ENCODE assay signal across 21 mouse cellular contexts in the genomic region with DNA sequence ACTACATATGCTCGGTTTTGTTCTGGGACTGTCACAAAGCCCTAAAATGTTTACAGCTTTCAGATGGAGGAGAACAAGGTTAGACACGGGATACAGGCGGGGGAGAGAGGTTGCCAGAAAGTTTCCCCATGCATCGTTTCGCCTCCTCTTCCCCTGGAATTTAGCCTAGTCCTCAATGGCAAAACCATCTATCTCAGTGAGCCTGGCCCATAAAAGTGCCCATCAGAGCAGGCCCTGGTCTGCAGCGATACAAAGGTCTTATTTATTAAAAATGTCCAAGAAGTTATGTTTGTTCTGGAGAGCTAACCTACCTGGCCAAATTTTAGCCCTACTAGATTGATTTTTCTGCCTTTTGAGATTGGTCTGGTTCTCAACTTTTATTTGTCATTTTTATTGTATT.
DNase-seq lines count a peak whose midpoint lies in the region; ATAC-seq and TF ChIP-seq lines count a peak whose summit lies in the region.
"Had no signal": no experiment of that assay in that cellular context is flagged by ENCODE, and none has a peak within 500 bp of the region (broad histone marks: within the 10 kb centered on the region; RNA-seq: fewer than 3 reads in every experiment).

No protein-coding gene starts in this region.

- TF ChIP-seq POLR2A in kidney, adult 2 months (IDR thresholded peaks at IDR 0.05; ENCODE audit: low read depth, low read length): no peak

- WGBS in kidney, embryonic 14.5 days: 31% methylated on average over 6 of the region's 6 CpGs
- 38% methylated on average over 6 of the region's 6 CpGs for WGBS in kidney, embryonic 15.5 days
- WGBS in kidney, postnatal 0 days: 30% methylated on average over 6 of the region's 6 CpGs
- WGBS in kidney, adult 2 months: 47% methylated on average over 6 of the region's 6 CpGs

- H3K4me2 ChIP-seq in kidney, embryonic 14.5 days (replicated peaks; ENCODE audit: low read depth, low read length): no peak overlapping the region
- H3K4me2 ChIP-seq in kidney, embryonic 15.5 days: no peak overlapping the region
- H3K4me2 ChIP-seq in kidney, postnatal 0 days (ENCODE audit: low read length): no peak overlapping the region

- no peak for TF ChIP-seq CTCF in kidney, postnatal 0 days (IDR thresholded peaks at IDR 0.05; ENCODE audit: low read depth)
- no peak for TF ChIP-seq CTCF in kidney, adult 2 months (conservative IDR thresholded peaks at IDR 0.05; ENCODE audit: insufficient read depth, insufficient read length, low read depth, low read length)

- no peaks in the 10 kb centered on the region for H3K4me1 ChIP-seq in kidney, embryonic 14.5 days (ENCODE audit: control insufficient read depth, insufficient read depth, low read length)
- H3K4me1 ChIP-seq in kidney, embryonic 15.5 days: no peaks in the 10 kb centered on the region
- H3K4me1 ChIP-seq in kidney, postnatal 0 days (replicated peaks; ENCODE audit: insufficient read depth, low read length): no peaks in the 10 kb centered on the region
- H3K4me1 ChIP-seq in kidney, adult 2 months (ENCODE audit: control insufficient read depth, insufficient read depth, low read length): peaks cover 2% of the 10 kb centered on the region; the same call in 1 of the 2 replicates

- no peaks in the 10 kb centered on the region for H3K9me3 ChIP-seq in kidney, embryonic 14.5 days (ENCODE audit: control insufficient read depth, low read length)
- no peaks in the 10 kb centered on the region for H3K9me3 ChIP-seq in kidney, embryonic 15.5 days (replicated peaks)
- no peaks in the 10 kb centered on the region for H3K9me3 ChIP-seq in kidney, postnatal 0 days (replicated peaks; ENCODE audit: low read length)

- no peak for DNase-seq in kidney, adult 8-10 months
- no peak for DNase-seq in kidney, adult 18-20 months
- peak; percentile 67 for DNase-seq in kidney, postnatal 0 days (ENCODE audit: low spot score)
- DNase-seq in kidney, adult 2 months: no peak
- DNase-seq: adrenal gland, adult 2 months; adrenal gland, adult 8-10 months; adrenal gland, postnatal 10 days; adrenal gland, postnatal 14 days; adrenal gland, postnatal 25 days; adrenal gland, postnatal 36 days; B cell, adult 2 months; cerebellum, adult 11 months; cerebellum, adult 11-12 months; cerebellum, adult 18-20 months had no signal

- H3K27me3 ChIP-seq in kidney, embryonic 14.5 days (ENCODE audit: control insufficient read depth, insufficient read depth, low read length): no peaks in the 10 kb centered on the region
- H3K27me3 ChIP-seq in kidney, embryonic 15.5 days: no peaks in the 10 kb centered on the region
- no peaks in the 10 kb centered on the region for H3K27me3 ChIP-seq in kidney, postnatal 0 days (ENCODE audit: insufficient read depth, low read length)
- H3K27me3 ChIP-seq in kidney, adult 2 months (replicated peaks; ENCODE audit: control insufficient read depth, insufficient read depth, low read length): no peaks in the 10 kb centered on the region
- H3K27me3 ChIP-seq: CH12.LX had no signal

- ATAC-seq in kidney, embryonic 14.5 days (ENCODE audit: low FRiP score, low TSS enrichment): peak; percentile 76; the same call in 1 of the 2 replicates
- ATAC-seq in kidney, embryonic 15.5 days (replicated peaks; ENCODE audit: low FRiP score): 0 out of 2 replicates have a peak, but pooled peaks have one; percentile 49
- ATAC-seq in kidney, postnatal 0 days (replicated peaks; ENCODE audit: low FRiP score, low read depth): no peak
- ATAC-seq: activated CD4-positive, CD25-positive, alpha-beta regulatory T cell, adult 4 months; CD4-positive, CD25-positive, alpha-beta regulatory T cell, adult 4 months; Patski had no signal

- no peaks in the 10 kb centered on the region for H3K36me3 ChIP-seq in kidney, embryonic 14.5 days (ENCODE audit: control insufficient read depth, insufficient read depth, low read length)
- no peaks in the 10 kb centered on the region for H3K36me3 ChIP-seq in kidney, embryonic 15.5 days
- no peaks in the 10 kb centered on the region for H3K36me3 ChIP-seq in kidney, postnatal 0 days (ENCODE audit: insufficient read depth, low read length)
- no peaks in the 10 kb centered on the region for H3K36me3 ChIP-seq in kidney, adult 2 months (ENCODE audit: control insufficient read depth, insufficient read depth, low read length)
- H3K36me3 ChIP-seq: G1E had no signal

- H3K27ac ChIP-seq in kidney, embryonic 14.5 days (ENCODE audit: low read depth, low read length): no peak overlapping the region
- H3K27ac ChIP-seq in kidney, embryonic 15.5 days: no peak overlapping the region
- no peak overlapping the region for H3K27ac ChIP-seq in kidney, postnatal 0 days
- H3K27ac ChIP-seq in kidney, adult 2 months (ENCODE audit: insufficient read depth, low read depth, low read length): no peak overlapping the region

- H3K9ac ChIP-seq in kidney, embryonic 14.5 days (ENCODE audit: low read depth, low read length): no peak overlapping the region
- H3K9ac ChIP-seq in kidney, embryonic 15.5 days: no peak overlapping the region
- no peak overlapping the region for H3K9ac ChIP-seq in kidney, postnatal 0 days (ENCODE audit: low read depth, low read length)

- H3K4me3 ChIP-seq in kidney, embryonic 14.5 days (ENCODE audit: low read length): no peak overlapping the region
- H3K4me3 ChIP-seq in kidney, embryonic 15.5 days (replicated peaks): no peak overlapping the region
- H3K4me3 ChIP-seq in kidney, postnatal 0 days (replicated peaks; ENCODE audit: low read depth, low read length): no peak overlapping the region
- no peak overlapping the region for H3K4me3 ChIP-seq in kidney, adult 2 months (ENCODE audit: insufficient read depth, low read depth, low read length)
